Comparison of ENCODE assay signal across 18 mouse cellular contexts in the genomic region with DNA sequence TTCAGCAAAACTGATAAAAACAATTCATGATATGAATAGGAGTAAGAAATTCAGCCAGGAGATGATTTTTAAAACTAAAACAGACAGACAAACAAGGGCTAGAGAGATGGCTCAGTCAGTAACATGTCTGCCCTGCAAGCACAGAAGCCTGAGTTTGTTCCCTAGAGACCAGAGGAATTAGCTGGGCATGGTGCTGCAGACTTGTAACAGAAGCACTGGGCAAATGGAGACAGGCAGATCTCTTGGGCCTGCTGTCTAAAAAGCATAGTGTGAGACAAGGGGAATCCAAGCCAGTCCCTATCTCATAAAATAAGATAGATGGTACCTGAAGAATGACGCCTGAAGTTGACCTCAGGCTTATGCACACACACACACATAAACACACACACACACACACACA.
DNase-seq lines count a peak whose midpoint lies in the region; ATAC-seq and TF ChIP-seq lines count a peak whose summit lies in the region.
"Had no signal": no experiment of that assay in that cellular context is flagged by ENCODE, and none has a peak within 500 bp of the region (broad histone marks: within the 10 kb centered on the region; RNA-seq: fewer than 3 reads in every experiment).

No protein-coding gene starts in this region.

- DNase-seq in heart, adult 11 months: peak; percentile 62
- DNase-seq in heart, postnatal 25 days (ENCODE audit: low spot score): no peak
- peak; percentile 20 for DNase-seq in intestine, embryonic 14.5 days (ENCODE audit: low spot score)
- peak; percentile 64 for DNase-seq in midbrain, embryonic 11.5 days (ENCODE audit: low spot score, missing footprints)
- DNase-seq in midbrain, postnatal 0 days (ENCODE audit: low spot score): no peak
- DNase-seq in thymus, postnatal 36 days: no peak
- DNase-seq: adrenal gland, adult 8-10 months; adrenal gland, postnatal 14 days; adrenal gland, postnatal 36 days; B cell, adult 2 months had no signal

- H3K27me3 ChIP-seq in intestine, embryonic 14.5 days (replicated peaks; ENCODE audit: control insufficient read depth, insufficient read depth, low read length): no peaks in the 10 kb centered on the region
- H3K27me3 ChIP-seq in intestine, postnatal 0 days (replicated peaks; ENCODE audit: control insufficient read depth, insufficient read depth, low read length): no peaks in the 10 kb centered on the region
- H3K27me3 ChIP-seq in midbrain, embryonic 11.5 days (ENCODE audit: control insufficient read depth, insufficient read depth, low read length): no peaks in the 10 kb centered on the region
- no peaks in the 10 kb centered on the region for H3K27me3 ChIP-seq in midbrain, postnatal 0 days (ENCODE audit: insufficient read depth, low read length)
- H3K27me3 ChIP-seq: CH12.LX; embryonic facial prominence, embryonic 12.5 days; forebrain, embryonic 13.5 days; forebrain, embryonic 15.5 days had no signal

- no peak overlapping the region for H3K27ac ChIP-seq in intestine, embryonic 14.5 days (ENCODE audit: low read depth)
- H3K27ac ChIP-seq in intestine, postnatal 0 days (ENCODE audit: low read depth, low read length): no peak overlapping the region
- H3K27ac ChIP-seq in midbrain, embryonic 11.5 days (ENCODE audit: low read depth, low read length): no peak overlapping the region
- no peak overlapping the region for H3K27ac ChIP-seq in midbrain, postnatal 0 days (ENCODE audit: low read depth, low read length)
- H3K27ac ChIP-seq: embryonic facial prominence, embryonic 10.5 days; embryonic facial prominence, embryonic 12.5 days; forebrain, embryonic 13.5 days; forebrain, embryonic 15.5 days had no signal

- H3K9me3 ChIP-seq in intestine, embryonic 14.5 days (ENCODE audit: control insufficient read depth, low read length): peaks cover 6% of the 10 kb centered on the region; the same call in 1 of the 2 replicates
- H3K9me3 ChIP-seq in intestine, postnatal 0 days (ENCODE audit: control insufficient read depth): no peaks in the 10 kb centered on the region
- H3K9me3 ChIP-seq in midbrain, embryonic 11.5 days (ENCODE audit: control insufficient read depth, low read length): no peaks in the 10 kb centered on the region
- no peaks in the 10 kb centered on the region for H3K9me3 ChIP-seq in midbrain, postnatal 0 days (ENCODE audit: low read length)
- H3K9me3 ChIP-seq: embryonic facial prominence, embryonic 12.5 days; forebrain, embryonic 13.5 days; forebrain, embryonic 15.5 days had no signal

- H3K9ac ChIP-seq in intestine, embryonic 14.5 days (ENCODE audit: low read length): no peak overlapping the region
- no peak overlapping the region for H3K9ac ChIP-seq in intestine, postnatal 0 days (ENCODE audit: low read depth, low read length)
- no peak overlapping the region for H3K9ac ChIP-seq in midbrain, embryonic 11.5 days (ENCODE audit: low read length)
- no peak overlapping the region for H3K9ac ChIP-seq in midbrain, postnatal 0 days (replicated peaks; ENCODE audit: low read length, poor library complexity, severe bottlenecking)
- H3K9ac ChIP-seq: embryonic facial prominence, embryonic 12.5 days; forebrain, embryonic 13.5 days; forebrain, embryonic 15.5 days had no signal

- no peak for TF ChIP-seq CTCF in intestine, postnatal 0 days (IDR thresholded peaks at IDR 0.05; ENCODE audit: low read depth)
- no peak for TF ChIP-seq CTCF in midbrain, postnatal 0 days (IDR thresholded peaks at IDR 0.05)

- ATAC-seq in intestine, embryonic 14.5 days (replicated peaks; ENCODE audit: low FRiP score, low TSS enrichment, low read depth): no peak
- ATAC-seq in intestine, postnatal 0 days: no peak
- no peak for ATAC-seq in midbrain, embryonic 11.5 days (ENCODE audit: low FRiP score)
- ATAC-seq in midbrain, postnatal 0 days (ENCODE audit: low FRiP score): no peak
- ATAC-seq: CD4-positive, CD25-positive, alpha-beta regulatory T cell, adult 4 months; forebrain, embryonic 13.5 days; forebrain, embryonic 15.5 days had no signal

- H3K4me3 ChIP-seq in intestine, embryonic 14.5 days (ENCODE audit: low read depth, low read length): no peak overlapping the region
- H3K4me3 ChIP-seq in intestine, postnatal 0 days (ENCODE audit: low read depth, low read length): no peak overlapping the region
- H3K4me3 ChIP-seq in midbrain, embryonic 11.5 days (ENCODE audit: low read depth, low read length): no peak overlapping the region
- no peak overlapping the region for H3K4me3 ChIP-seq in midbrain, postnatal 0 days (ENCODE audit: low read depth, low read length)
- H3K4me3 ChIP-seq: embryonic facial prominence, embryonic 10.5 days; embryonic facial prominence, embryonic 12.5 days; forebrain, embryonic 13.5 days; forebrain, embryonic 15.5 days had no signal

- 82% methylated on average over 1 of the region's 1 CpGs for WGBS in intestine, embryonic 14.5 days
- 87% methylated on average over 1 of the region's 1 CpGs for WGBS in intestine, postnatal 0 days
- 94% methylated on average over 1 of the region's 1 CpGs for WGBS in midbrain, embryonic 11.5 days
- 100% methylated on average over 1 of the region's 1 CpGs for WGBS in midbrain, postnatal 0 days

- H3K4me1 ChIP-seq in intestine, embryonic 14.5 days (replicated peaks; ENCODE audit: control insufficient read depth, insufficient read depth, low read length): no peaks in the 10 kb centered on the region
- H3K4me1 ChIP-seq in intestine, postnatal 0 days (replicated peaks; ENCODE audit: control insufficient read depth, insufficient read depth, low read length): no peaks in the 10 kb centered on the region
- H3K4me1 ChIP-seq in midbrain, embryonic 11.5 days (ENCODE audit: control insufficient read depth, insufficient read depth, low read length): no peaks in the 10 kb centered on the region
- H3K4me1 ChIP-seq in midbrain, postnatal 0 days (ENCODE audit: insufficient read depth, low read length): no peaks in the 10 kb centered on the region
- H3K4me1 ChIP-seq: embryonic facial prominence, embryonic 10.5 days; embryonic facial prominence, embryonic 12.5 days; forebrain, embryonic 13.5 days; forebrain, embryonic 15.5 days had no signal

- H3K4me2 ChIP-seq in intestine, embryonic 14.5 days (ENCODE audit: low read length): no peak overlapping the region
- H3K4me2 ChIP-seq in intestine, postnatal 0 days (replicated peaks; ENCODE audit: low read depth): no peak overlapping the region
- no peak overlapping the region for H3K4me2 ChIP-seq in midbrain, embryonic 11.5 days
- H3K4me2 ChIP-seq in midbrain, postnatal 0 days (ENCODE audit: low read depth, low read length, poor library complexity, severe bottlenecking): no peak overlapping the region
- H3K4me2 ChIP-seq: embryonic facial prominence, embryonic 12.5 days; forebrain, embryonic 13.5 days; forebrain, embryonic 15.5 days had no signal

- intact Hi-C loops in heart, postnatal 25 days (cut with DNase I): no loop called here

- no peaks in the 10 kb centered on the region for H3K36me3 ChIP-seq in intestine, embryonic 14.5 days (ENCODE audit: control insufficient read depth, insufficient read depth, low read length)
- H3K36me3 ChIP-seq in intestine, postnatal 0 days (ENCODE audit: control insufficient read depth, insufficient read depth): no peaks in the 10 kb centered on the region; the same call in 1 of the 2 replicates
- H3K36me3 ChIP-seq in midbrain, embryonic 11.5 days (ENCODE audit: control insufficient read depth, insufficient read depth, low read length): no peaks in the 10 kb centered on the region
- no peaks in the 10 kb centered on the region for H3K36me3 ChIP-seq in midbrain, postnatal 0 days (ENCODE audit: insufficient read depth, low read length)
- H3K36me3 ChIP-seq: embryonic facial prominence, embryonic 10.5 days; embryonic facial prominence, embryonic 12.5 days; forebrain, embryonic 15.5 days; G1E had no signal

Comparison
In these comparisons a context has a peak if more than half of its experiments do, and no peak if none do; other contexts are left out.
1. DNase-seq: peak in heart, adult 11 months (single experiment), intestine, embryonic 14.5 days (single experiment) and midbrain, embryonic 11.5 days (single experiment); none in heart, postnatal 25 days (single experiment), midbrain, postnatal 0 days (single experiment) and thymus, postnatal 36 days (0 of 2).